Comparison of ENCODE assay signal across 2 mouse cellular contexts in genomic region chr7:16451656-16452055, GRCm38 (mm10).
TF ChIP-seq lines count a peak whose summit lies in the region.

No protein-coding gene starts in this region.

TF ChIP-seq in MEL, 35 proteins besides CTCF, POLR2A, EP300 and RAD21:
- TF ChIP-seq NRF1 (IDR thresholded peaks at IDR 0.05; ENCODE audit: insufficient read depth, low read depth, low read length, poor library complexity, severe bottlenecking) (no peak), JUND (IDR thresholded peaks at IDR 0.05; ENCODE audit: low read depth, low read length) (no peak), ZMIZ1 (IDR thresholded peaks at IDR 0.05; ENCODE audit: low read depth, low read length) (0 out of 2 replicates have a peak, but pooled peaks have one; percentile 5), TBP (IDR thresholded peaks at IDR 0.05; ENCODE audit: low read depth, low read length) (no peak), ETS1 (IDR thresholded peaks at IDR 0.05; ENCODE audit: low read depth, low read length) (no peak), SMC3 (IDR thresholded peaks at IDR 0.05; ENCODE audit: low read depth, low read length) (no peak)

TF ChIP-seq in myocyte, 11 proteins besides CTCF, POLR2A, EP300 and RAD21:
- TF ChIP-seq TCF12 (IDR thresholded peaks at IDR 0.05; ENCODE audit: insufficient read depth, poor library complexity, severe bottlenecking): no peak
